Mouse (Mus musculus): Measurements from ENCODE around the gene D17Wsu92e. TPM values are rescaled to one million over a fixed set of nuclear protein-coding genes. Genes with fewer than 3 reads are reported as not detected.

D17Wsu92e gene
- polyA plus RNA-seq, 1 experiment from 2014 or later, result 19.6 TPM

DNA sequence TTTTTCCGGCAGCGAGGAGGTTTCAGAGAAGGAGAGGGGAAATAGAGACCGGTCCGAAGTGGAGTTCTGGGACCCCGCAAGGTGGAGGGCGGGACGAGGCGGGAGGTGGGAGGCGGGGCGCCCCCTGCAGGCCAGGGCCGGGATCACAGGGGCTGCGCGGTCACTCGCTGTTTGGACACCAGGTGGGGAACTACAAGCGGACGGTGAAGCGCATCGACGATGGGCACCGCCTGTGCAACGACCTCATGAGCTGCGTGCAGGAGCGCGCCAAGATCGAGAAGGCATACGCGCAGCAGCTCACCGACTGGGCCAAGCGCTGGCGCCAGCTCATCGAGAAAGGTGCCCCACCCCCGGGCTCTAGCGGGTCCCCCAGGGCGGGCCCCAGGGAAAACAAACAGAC is 117.9 kb downstream of the D17Wsu92e start:
- Histone ChIP-seq H3K9me3 (replicated peaks; ENCODE audit: low read length) (no peaks in the 10 kb centered on the region), H3K4me1 (replicated peaks; ENCODE audit: insufficient read depth, low read length) (no peaks in the 10 kb centered on the region), H3K4me2 (ENCODE audit: low read length) (peak overlapping the region; percentile 64), H3K27me3 (ENCODE audit: insufficient read depth, low read length) (no peaks in the 10 kb centered on the region), H3K9ac (ENCODE audit: low read depth, low read length) (peak overlapping the region; percentile 46), H3K36me3 (ENCODE audit: insufficient read depth, low read length) (no peaks in the 10 kb centered on the region), H3K4me3 (replicated peaks; ENCODE audit: low read depth, low read length) (0 out of 2 replicates have a peak overlapping the region, but pooled peaks have one; percentile 24), H3K27ac (no peak overlapping the region)
- under 1% methylated on average over 32 of the region's 34 CpGs for WGBS
- peak; percentile 81 for TF ChIP-seq CTCF (IDR thresholded peaks at IDR 0.05; ENCODE audit: low read depth)
- ATAC-seq (replicated peaks; ENCODE audit: low FRiP score, low read depth), result no peak; the same call in 1 of the 2 replicates
- DNase-seq (ENCODE audit: low spot score), result peak; percentile 71

DNA sequence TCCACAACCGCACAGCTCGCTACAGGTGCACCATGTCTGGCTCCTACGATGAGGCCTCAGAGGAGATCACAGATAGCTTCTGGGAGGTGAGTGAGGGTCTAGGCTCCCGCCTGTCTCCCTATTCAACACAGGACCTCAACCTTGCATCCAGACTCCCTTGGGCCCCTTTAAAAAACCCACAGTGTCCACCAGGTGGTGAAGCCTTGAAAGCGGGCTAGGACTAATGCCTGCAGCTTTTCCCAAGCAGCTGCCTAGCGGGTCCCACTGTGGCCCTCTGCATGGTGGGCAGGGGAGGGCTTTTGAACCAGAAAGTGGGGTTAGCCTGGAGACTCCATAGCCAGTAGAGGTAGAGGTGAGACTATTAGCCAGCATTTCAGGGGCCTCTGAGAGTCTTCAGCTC is 118.6 kb downstream of the D17Wsu92e start:
- H3K4me1 ChIP-seq (replicated peaks; ENCODE audit: insufficient read depth, low read length), result no peaks in the 10 kb centered on the region
- no peak overlapping the region for H3K4me2 ChIP-seq (ENCODE audit: low read length)
- DNase-seq (ENCODE audit: low spot score) (no peak), ATAC-seq (replicated peaks; ENCODE audit: low FRiP score, low read depth) (no peak)
- TF ChIP-seq CTCF (IDR thresholded peaks at IDR 0.05; ENCODE audit: low read depth), result no peak; the same call in 1 of the 2 replicates
- 81% methylated on average over 6 of the region's 6 CpGs for WGBS
- H3K27ac ChIP-seq, result no peak overlapping the region
- no peaks in the 10 kb centered on the region for H3K27me3 ChIP-seq (ENCODE audit: insufficient read depth, low read length)
- no peaks in the 10 kb centered on the region for H3K36me3 ChIP-seq (ENCODE audit: insufficient read depth, low read length)
- H3K9me3 ChIP-seq (replicated peaks; ENCODE audit: low read length), result no peaks in the 10 kb centered on the region
- H3K9ac ChIP-seq (ENCODE audit: low read depth, low read length), result no peak overlapping the region
- H3K4me3 ChIP-seq (replicated peaks; ENCODE audit: low read depth, low read length), result no peak overlapping the region

Other genes with a start within 250 kb of the D17Wsu92e start
- 69.5 and 70.2 TPM in 2 replicates for gene Nudt3, start 197.2 kb downstream of the D17Wsu92e start, polyA plus RNA-seq (2015; fragmentation: Nextera tagmentation; extraction: Ambion mirVana)
- gene RPS10-NUDT3, start 185.4 kb downstream of the D17Wsu92e start, polyA plus RNA-seq (2015; fragmentation: Nextera tagmentation; extraction: Ambion mirVana), result not detected in 2 replicates
- 1,042 and 1,140 TPM in 2 replicates for gene Rps10, start 184.0 kb downstream of the D17Wsu92e start, polyA plus RNA-seq (2015; fragmentation: Nextera tagmentation; extraction: Ambion mirVana)
- gene Pacsin1, start 165.1 kb downstream of the D17Wsu92e start, polyA plus RNA-seq (2015; fragmentation: Nextera tagmentation; extraction: Ambion mirVana), result 1.6 and 1.7 TPM in 2 replicates
- gene Spdef, start 91.7 kb downstream of the D17Wsu92e start, polyA plus RNA-seq (2015; fragmentation: Nextera tagmentation; extraction: Ambion mirVana), result 0.26 and 0.30 TPM in 2 replicates
- gene Snrpc, start 17.5 kb upstream of the D17Wsu92e start, polyA plus RNA-seq (2015; fragmentation: Nextera tagmentation; extraction: Ambion mirVana), result 258 and 263 TPM in 2 replicates
- gene Uhrf1bp1, start 35.8 kb upstream of the D17Wsu92e start, polyA plus RNA-seq (2015; fragmentation: Nextera tagmentation; extraction: Ambion mirVana), result 3.4 and 3.6 TPM in 2 replicates
- 10.5 and 11.3 TPM in 2 replicates for gene Anks1, start 88.7 kb upstream of the D17Wsu92e start, polyA plus RNA-seq (2015; fragmentation: Nextera tagmentation; extraction: Ambion mirVana)
- gene Taf11, start 89.2 kb upstream of the D17Wsu92e start, polyA plus RNA-seq (2015; fragmentation: Nextera tagmentation; extraction: Ambion mirVana), result 55.5 and 58.1 TPM in 2 replicates

Measured in kidney, postnatal 0 days (tissue).